Mouse (Mus musculus) myocyte (in vitro differentiated cells): Measurements from ENCODE around the gene Nid1. TPM values are rescaled to one million over a fixed set of nuclear protein-coding genes. Genes with fewer than 3 reads are reported as not detected.

Experiments used
- H3K27me3 ChIP-seq: one replicate; pipeline ENCODE4 v1.6.1; 2011; ENCODE audit not compliant: control insufficient read depth, insufficient read depth, insufficient read length
- H3K36me3 ChIP-seq: one replicate; pipeline ENCODE4 v1.6.1; 2011; ENCODE audit not compliant: control insufficient read depth, insufficient read depth
- H3K4me2 ChIP-seq: one replicate; pipeline ENCODE4 v1.6.1; 2011; ENCODE audit warnings: low read depth, control low read depth
- H3K4me3 ChIP-seq: one replicate; pipeline ENCODE4 v1.5.1; 2011; ENCODE audit warnings: mild to moderate bottlenecking, control low read depth, moderate library complexity
- H3K79me2 ChIP-seq: one replicate; pipeline ENCODE4 v1.6.1; 2011; ENCODE audit not compliant: control insufficient read depth, insufficient read depth
- H3ac ChIP-seq: one replicate; pipeline ENCODE4 v1.6.1; 2011; ENCODE audit not compliant: control insufficient read depth, insufficient read length
- CEBPB ChIP-seq: IDR thresholded peaks from 2 replicates; pipeline ENCODE4 v1.6.1; 2011; ENCODE audit warnings: mild to moderate bottlenecking, moderate library complexity; ENCODE audit not compliant: poor library complexity, insufficient read depth, severe bottlenecking
- E2F4 ChIP-seq: IDR thresholded peaks from one replicate; pipeline ENCODE4 v1.6.1; 2011; ENCODE audit warnings: mild to moderate bottlenecking, control low read depth, moderate library complexity; ENCODE audit not compliant: insufficient read depth
- MAX ChIP-seq: IDR thresholded peaks from one replicate; pipeline ENCODE4 v1.6.1; 2011; ENCODE audit warnings: low read depth, mild to moderate bottlenecking, control low read depth
- MYOD1 ChIP-seq, 3 experiments: IDR thresholded peaks; one replicate each; pipeline ENCODE4 v1.6.1; 2011; ENCODE audit warnings: control low read depth in 2 of 3, low read depth in 2 of 3, mild to moderate bottlenecking in 2 of 3, moderate library complexity in 1 of 3; ENCODE audit not compliant: insufficient read length in 2 of 3, control insufficient read depth in 1 of 3
- MYOG ChIP-seq, 3 experiments: IDR thresholded peaks; one replicate each; pipeline ENCODE4 v1.6.1; 2011; ENCODE audit warnings: control low read depth in 2 of 3, low read depth in 2 of 3, mild to moderate bottlenecking in 2 of 3; ENCODE audit not compliant: insufficient read length in 2 of 3, control insufficient read depth in 1 of 3, insufficient read depth in 1 of 3
- POLR2A ChIP-seq: IDR thresholded peaks from one replicate; pipeline ENCODE4 v1.6.1; 2011; ENCODE audit warnings: low read depth, mild to moderate bottlenecking, control low read depth, moderate library complexity; ENCODE audit not compliant: insufficient read length
- POLR2AphosphoS2 ChIP-seq: IDR thresholded peaks from one replicate; pipeline ENCODE4 v1.6.1; 2011; ENCODE audit warnings: low read depth, control low read depth; ENCODE audit not compliant: insufficient read length
- REST ChIP-seq: IDR thresholded peaks from one replicate; pipeline ENCODE4 v1.6.1; 2011; ENCODE audit warnings: mild to moderate bottlenecking, control low read depth, moderate library complexity; ENCODE audit not compliant: insufficient read depth, insufficient read length
- SRF ChIP-seq: IDR thresholded peaks from one replicate; pipeline ENCODE4 v1.6.1; 2011; ENCODE audit warnings: low read depth; ENCODE audit not compliant: control insufficient read depth, insufficient read length
- TCF12 ChIP-seq: IDR thresholded peaks from one replicate; pipeline ENCODE4 v1.6.1; 2011; ENCODE audit warnings: mild to moderate bottlenecking, control low read depth; ENCODE audit not compliant: poor library complexity, insufficient read depth, severe bottlenecking
- TCF3 ChIP-seq: IDR thresholded peaks from one replicate; pipeline ENCODE4 v1.6.1; 2011; ENCODE audit warnings: low read depth, control low read depth; ENCODE audit not compliant: insufficient read length
- USF1 ChIP-seq: IDR thresholded peaks from one replicate; pipeline ENCODE4 v1.6.1; 2011; ENCODE audit warnings: low read depth, mild to moderate bottlenecking, control low read depth, moderate library complexity
- polyA plus RNA-seq: library from polyadenylated mRNA; unstranded; fragments of >200 nt; fragmentation: generic; extraction: Trizol; gene quantifications from one replicate; pipeline ENCODE4 v1.2.1, GENCODE M21; 2012; ENCODE audit warnings: missing spikeins

Nid1 gene
- polyA plus RNA-seq, 1 experiment: 52.1 TPM

DNA sequence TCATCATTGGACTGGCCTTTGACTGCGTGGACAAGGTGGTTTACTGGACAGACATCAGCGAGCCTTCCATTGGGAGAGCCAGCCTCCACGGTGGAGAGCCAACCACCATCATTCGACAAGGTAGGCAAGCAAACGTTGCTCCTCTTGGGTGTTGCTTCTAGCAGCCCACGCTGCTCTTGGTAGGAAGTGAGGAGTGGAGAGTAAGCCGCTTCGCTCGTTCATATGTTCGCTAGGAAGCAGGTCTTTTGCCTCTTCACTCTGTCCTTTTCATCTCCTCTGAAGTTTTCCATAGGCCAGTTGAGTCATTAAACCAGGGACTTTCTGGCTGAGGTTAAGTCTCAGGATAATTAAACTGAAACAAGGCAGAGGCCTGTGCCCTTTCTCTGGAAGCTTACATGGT is 65.1 kb downstream of the Nid1 start:
- Histone ChIP-seq H3K79me2 (no peaks in the 10 kb centered on the region), H3K4me3 (no peak overlapping the region), H3K27me3 (no peaks in the 10 kb centered on the region), H3K4me2 (no peak overlapping the region), H3ac (no peak overlapping the region), H3K36me3 (peaks cover 34% of the 10 kb centered on the region)
- TF ChIP-seq MYOG (IDR thresholded peaks at IDR 0.05; ENCODE audit: control insufficient read depth in 1 of 3, insufficient read depth in 1 of 3, insufficient read length in 2 of 3, low read depth in 2 of 3): no peak

DNA sequence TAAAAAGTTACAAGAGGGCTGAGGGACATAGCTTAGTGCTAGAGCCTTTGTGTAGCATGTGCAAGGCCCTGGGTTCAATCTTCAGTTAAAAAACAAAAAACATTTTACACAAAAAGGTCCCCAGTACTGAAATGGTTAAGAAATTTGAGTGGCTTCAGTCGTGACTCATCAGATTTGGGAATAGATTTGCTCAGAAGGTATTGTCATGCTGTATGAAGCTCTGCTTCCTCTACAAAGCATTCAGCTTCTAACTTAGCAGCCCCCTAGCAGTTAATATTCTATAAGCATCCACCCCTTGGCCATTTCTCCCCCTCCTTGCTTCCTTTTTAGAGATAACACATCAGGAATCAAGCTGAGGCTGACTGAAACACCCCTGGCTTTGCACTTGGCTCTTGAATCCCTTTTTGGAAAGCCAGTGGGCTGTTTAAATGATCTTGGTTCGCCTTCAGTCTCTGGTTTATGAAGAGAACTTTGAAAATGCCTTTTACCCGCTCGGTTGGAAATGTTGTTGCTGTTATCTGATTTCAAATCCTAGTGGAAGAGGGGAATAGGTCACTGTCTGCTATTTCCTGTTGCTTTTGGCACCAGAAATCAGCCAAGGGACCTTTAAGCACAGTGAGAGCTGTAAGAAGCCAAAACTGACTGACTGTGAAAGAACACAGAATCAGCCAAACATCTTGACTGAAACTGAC is 66.5 kb downstream of the Nid1 start:
- peaks cover 34% of the 10 kb centered on the region for H3K36me3 ChIP-seq
- TF ChIP-seq SRF (no peak), CEBPB (no peak), REST (no peak), USF1 (no peak), E2F4 (no peak), MYOD1 (IDR thresholded peaks at IDR 0.05; ENCODE audit: control insufficient read depth in 1 of 3, insufficient read length in 2 of 3, low read depth in 2 of 3) (no peak), TCF3 (no peak), MYOG (IDR thresholded peaks at IDR 0.05; ENCODE audit: control insufficient read depth in 1 of 3, insufficient read depth in 1 of 3, insufficient read length in 2 of 3, low read depth in 2 of 3) (no peak)

DNA sequence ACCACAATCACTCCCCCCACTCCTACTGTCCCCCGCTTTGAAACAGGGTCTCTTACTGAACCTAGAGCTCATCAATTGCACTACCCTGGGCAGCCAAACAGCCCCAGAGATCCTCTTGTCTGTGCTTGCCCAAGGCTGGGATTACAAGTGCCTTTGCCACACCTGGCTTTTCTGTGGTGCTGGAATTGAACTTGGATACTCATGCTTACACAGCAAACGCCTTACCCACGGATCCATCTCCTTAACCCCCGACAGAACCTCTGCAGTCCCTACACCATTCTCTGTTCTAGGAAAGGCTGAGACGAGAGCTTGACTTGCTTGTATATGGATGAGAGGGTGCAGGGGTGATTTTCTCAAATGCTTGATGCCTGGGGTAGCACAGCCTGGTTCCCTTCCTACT is 67.7 kb downstream of the Nid1 start:
- Histone ChIP-seq H3K79me2 (no peaks in the 10 kb centered on the region), H3K36me3 (peaks cover 39% of the 10 kb centered on the region)

More for the DNA sequence above, 66.5 kb downstream of the Nid1 start:
- H3ac ChIP-seq: no peak overlapping the region
- no peaks in the 10 kb centered on the region for H3K27me3 ChIP-seq
- H3K79me2 ChIP-seq: no peaks in the 10 kb centered on the region
- no peak overlapping the region for H3K4me2 ChIP-seq
- H3K4me3 ChIP-seq: no peak overlapping the region

DNA sequence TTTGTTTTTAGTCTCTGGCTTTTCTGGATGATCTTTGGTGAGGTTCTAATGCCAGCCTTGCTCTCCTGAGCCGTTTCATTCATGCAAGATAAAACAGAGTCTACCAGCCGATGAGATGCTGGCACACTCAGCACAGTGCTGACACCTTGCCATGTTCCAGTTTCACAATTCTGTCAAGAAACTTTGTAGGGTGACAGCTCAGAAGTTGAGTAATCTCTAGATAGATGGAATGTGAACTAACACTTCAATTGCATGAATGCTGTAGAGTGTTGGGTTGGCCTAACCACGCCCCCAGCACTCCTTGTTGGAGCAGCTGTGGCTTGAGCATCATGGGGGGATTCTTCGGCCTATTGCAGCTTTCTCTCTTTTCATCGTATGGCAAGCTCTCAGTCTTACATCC is 69.2 kb downstream of the Nid1 start:
- TF ChIP-seq TCF12: no peak
- TF ChIP-seq USF1: no peak
- TF ChIP-seq TCF3: no peak
- TF ChIP-seq MYOD1 (IDR thresholded peaks at IDR 0.05; ENCODE audit: control insufficient read depth in 1 of 3, insufficient read length in 2 of 3, low read depth in 2 of 3): no peak
- no peak for TF ChIP-seq REST
- TF ChIP-seq POLR2AphosphoS2: no peak
- no peak for TF ChIP-seq CEBPB
- no peak for TF ChIP-seq MYOG (IDR thresholded peaks at IDR 0.05; ENCODE audit: control insufficient read depth in 1 of 3, insufficient read depth in 1 of 3, insufficient read length in 2 of 3, low read depth in 2 of 3)
- TF ChIP-seq MAX: no peak
- TF ChIP-seq SRF: no peak
- no peak for TF ChIP-seq E2F4
- TF ChIP-seq POLR2A: no peak
- Histone ChIP-seq H3K36me3 (peaks cover 37% of the 10 kb centered on the region), H3K4me3 (no peak overlapping the region), H3K27me3 (no peaks in the 10 kb centered on the region), H3K4me2 (no peak overlapping the region), H3ac (no peak overlapping the region), H3K79me2 (no peaks in the 10 kb centered on the region)

More for the DNA sequence above, 67.7 kb downstream of the Nid1 start:
- TF ChIP-seq REST: no peak
- no peak for TF ChIP-seq SRF
- TF ChIP-seq POLR2A: no peak
- TF ChIP-seq MYOG (IDR thresholded peaks at IDR 0.05; ENCODE audit: control insufficient read depth in 1 of 3, insufficient read depth in 1 of 3, insufficient read length in 2 of 3, low read depth in 2 of 3): no peak
- TF ChIP-seq CEBPB: no peak
- no peak for TF ChIP-seq MAX
- no peak for TF ChIP-seq POLR2AphosphoS2
- TF ChIP-seq E2F4: no peak
- no peak for TF ChIP-seq MYOD1 (IDR thresholded peaks at IDR 0.05; ENCODE audit: control insufficient read depth in 1 of 3, insufficient read length in 2 of 3, low read depth in 2 of 3)
- TF ChIP-seq USF1: no peak
- no peak overlapping the region for H3K4me2 ChIP-seq
- no peak overlapping the region for H3K4me3 ChIP-seq
- no peaks in the 10 kb centered on the region for H3K27me3 ChIP-seq
- no peak overlapping the region for H3ac ChIP-seq

DNA sequence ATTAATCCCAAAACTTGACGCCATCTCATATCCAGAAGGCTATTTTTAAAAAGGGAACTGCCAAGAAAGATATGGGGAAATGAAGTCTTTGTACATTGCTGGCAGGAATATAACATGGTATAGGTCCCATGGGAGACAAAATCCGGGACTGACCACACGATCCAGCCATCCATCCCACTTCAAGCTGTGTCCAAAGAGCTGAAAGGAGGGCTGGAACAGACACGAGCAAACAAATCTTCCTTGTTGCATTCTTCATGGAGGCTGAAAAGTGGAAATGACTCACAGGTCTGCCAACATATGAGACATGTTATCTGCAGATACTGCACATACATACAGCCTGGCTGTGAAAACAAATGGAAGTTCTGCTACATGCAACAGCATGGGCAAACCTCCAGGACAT is 77.5 kb downstream of the Nid1 start:
- Histone ChIP-seq H3K27me3 (no peaks in the 10 kb centered on the region), H3K4me2 (no peak overlapping the region), H3K4me3 (no peak overlapping the region), H3ac (no peak overlapping the region), H3K36me3 (peaks cover 10% of the 10 kb centered on the region), H3K79me2 (no peaks in the 10 kb centered on the region)
- TF ChIP-seq USF1 (no peak), MYOG (IDR thresholded peaks at IDR 0.05; ENCODE audit: control insufficient read depth in 1 of 3, insufficient read depth in 1 of 3, insufficient read length in 2 of 3, low read depth in 2 of 3) (no peak), POLR2A (no peak), MAX (no peak)
